Mouse (Mus musculus) neural tube, embryonic 11.5 days (tissue): ENCODE measurements around the gene Lenep. TPM values are rescaled to one million over a fixed set of nuclear protein-coding genes. Genes with fewer than 3 reads are reported as not detected.

Experiments
- ATAC-seq: fragments of 200-750 bp; cut with Nextera tagmentation; 2 replicates; pipeline ENCODE4 v1.8.0; 2017; ENCODE audit warnings: moderate number of reproducible peaks, mild to moderate bottlenecking, moderate TSS enrichment, moderate library complexity; ENCODE audit not compliant: insufficient read depth, low FRiP score, low TSS enrichment
- DNase-seq: peaks from one replicate; pipeline ENCODE4 v3.0.0-alpha.2; 2015; ENCODE audit warnings: low spot score
- H3K27ac ChIP-seq: fragments of 300-500 bp; sonication (generic); 2 replicates; pipeline ENCODE4 v1.5.1; 2014; ENCODE audit warnings: low read depth, mild to moderate bottlenecking, low read length
- H3K27me3 ChIP-seq: fragments of 300-500 bp; sonication (generic); 2 replicates; pipeline ENCODE4 v1.6.1; 2014; ENCODE audit warnings: mild to moderate bottlenecking, low read length, mixed read lengths; ENCODE audit not compliant: control insufficient read depth, insufficient read depth
- H3K36me3 ChIP-seq: fragments of 300-500 bp; sonication (generic); 2 replicates; pipeline ENCODE4 v1.6.1; 2014; ENCODE audit warnings: mild to moderate bottlenecking, low read length, moderate library complexity, mixed read lengths; ENCODE audit not compliant: control insufficient read depth, insufficient read depth
- H3K4me1 ChIP-seq: fragments of 300-500 bp; sonication (generic); 2 replicates; pipeline ENCODE4 v1.6.1; 2014; ENCODE audit warnings: low read length, mixed read lengths; ENCODE audit not compliant: control insufficient read depth, insufficient read depth
- H3K4me2 ChIP-seq: fragments of 300-500 bp; sonication (generic); 2 replicates; pipeline ENCODE4 v1.6.1; 2014; ENCODE audit warnings: low read depth, mild to moderate bottlenecking, moderate library complexity
- H3K4me3 ChIP-seq: fragments of 300-500 bp; sonication (generic); 2 replicates; pipeline ENCODE4 v1.5.1; 2014; ENCODE audit warnings: low read depth, low read length
- H3K9ac ChIP-seq: fragments of 300-500 bp; sonication (generic); 2 replicates; pipeline ENCODE4 v1.6.1; 2014; ENCODE audit warnings: mild to moderate bottlenecking, low read length
- H3K9me3 ChIP-seq: fragments of 300-500 bp; sonication (generic); 2 replicates; pipeline ENCODE4 v1.6.1; 2016; ENCODE audit warnings: low read length; ENCODE audit not compliant: control insufficient read depth
- WGBS: fragments of 180-500 bp; shearing (Covaris S2); extraction: QIAGEN DNeasy Blood & Tissue Kit; methylation state at CpG from one replicate; pipeline ENCODE4 v1.1.7; 2014; 5-methylcytosine and 5-hydroxymethylcytosine counted together
- polyA plus RNA-seq: library from polyadenylated mRNA; unstranded; fragments of >200 nt; fragmentation: Nextera tagmentation; extraction: Ambion mirVana; gene quantifications from 2 replicates; pipeline ENCODE4 v1.2.1, GENCODE M21; 2014

Gene Lenep
- polyA plus RNA-seq, 1 experiment from 2014 or later = 0.13 TPM

- Histone ChIP-seq H3K4me2 (peak overlapping the region; percentile 77), H3K9me3 (no peaks in the 10 kb centered on the region), H3K27ac (0 out of 2 replicates have a peak overlapping the region, but pooled peaks have one; percentile 47), H3K4me1 (peaks cover 24% of the 10 kb centered on the region), H3K36me3 (peaks cover 6% of the 10 kb centered on the region; the same call in 1 of the 2 replicates), H3K9ac (peak overlapping the region; percentile 49), H3K4me3 (peak overlapping the region; percentile 53), H3K27me3 (no peaks in the 10 kb centered on the region)
- DNase-seq = no peak
- WGBS = 34% methylated on average over 2 of the region's 2 CpGs
- ATAC-seq = no peak
These were observed 14.5 kb upstream of the Lenep start for GRCm38 (mm10) chr3:89417131-89417530.

GRCm38 (mm10) chr3:89416158-89416557 is 13.6 kb upstream of the Lenep start:
- Histone ChIP-seq H3K9ac (no peak overlapping the region), H3K4me2 (no peak overlapping the region; the same call in 1 of the 2 replicates), H3K4me1 (peaks cover 16% of the 10 kb centered on the region), H3K9me3 (no peaks in the 10 kb centered on the region), H3K36me3 (peaks cover 6% of the 10 kb centered on the region; the same call in 1 of the 2 replicates), H3K4me3 (peak overlapping the region; percentile 2; the same call in 1 of the 2 replicates), H3K27me3 (no peaks in the 10 kb centered on the region), H3K27ac (no peak overlapping the region)
- ATAC-seq = no peak
- 93% methylated on average over 8 of the region's 8 CpGs for WGBS
- DNase-seq = no peak

DNA sequence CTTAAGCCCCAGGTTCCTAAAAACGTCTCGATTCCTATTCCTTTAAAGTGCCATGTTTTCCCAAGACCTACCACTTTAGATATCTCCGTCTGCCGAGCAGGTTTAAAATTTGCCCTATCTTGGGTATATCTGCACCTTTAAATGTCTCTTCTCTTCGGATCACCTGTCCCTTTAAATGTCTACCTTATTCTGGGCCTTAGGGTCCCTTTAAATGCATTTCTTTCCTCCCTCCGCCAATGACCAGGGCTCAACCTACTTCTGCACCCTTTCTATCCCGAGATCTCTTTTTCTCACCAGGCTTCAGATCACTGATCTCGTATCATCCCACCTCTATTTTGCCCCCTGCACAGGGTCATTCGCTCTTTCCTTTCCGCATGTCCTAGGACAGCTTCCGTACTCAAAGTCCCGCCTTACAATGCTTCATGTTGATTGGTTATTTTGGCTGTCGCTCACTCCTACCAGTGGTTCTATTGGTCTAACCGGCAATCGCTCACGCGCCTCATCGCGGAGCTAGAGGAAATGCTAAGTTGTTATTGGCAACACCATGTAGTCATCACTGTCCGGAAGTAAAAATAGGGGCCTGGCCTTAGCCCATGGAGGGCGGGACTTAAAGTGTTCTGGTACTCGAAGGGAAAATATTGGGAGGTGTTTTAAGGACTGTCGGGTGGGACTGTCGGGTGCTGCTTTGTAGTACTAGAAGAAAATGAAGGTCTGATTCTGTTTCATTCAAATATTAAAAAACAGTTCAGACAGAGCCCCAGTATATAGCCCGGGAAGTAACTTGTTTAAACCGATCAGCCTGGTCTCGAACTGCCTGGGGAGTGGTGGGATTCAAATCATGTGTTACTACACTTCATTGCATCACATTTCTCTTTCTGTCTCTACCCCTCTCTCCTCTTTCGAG is 9.1 kb upstream of the Lenep start, which contains the start of gene Flad1:
Flad1 (minus strand) TSS at position 381 of the 904 bp plus-strand sequence.
- H3K4me2 ChIP-seq = peak within 1 kb of the TSS; percentile 69
- H3K36me3 ChIP-seq = peaks cover 11% of the 10 kb centered on the region
- peak within 1 kb of the TSS; percentile 54 for H3K4me3 ChIP-seq
- H3K27ac ChIP-seq = no peak within 1 kb of the TSS
- H3K4me1 ChIP-seq = peaks cover 7% of the 10 kb centered on the region
- H3K9me3 ChIP-seq = no peaks in the 10 kb centered on the region
- H3K9ac ChIP-seq = peak within 1 kb of the TSS; percentile 61
- DNase-seq (peak; percentile 97), ATAC-seq (peak; percentile 98)
- no peaks in the 10 kb centered on the region for H3K27me3 ChIP-seq
- WGBS = 6% methylated on average over 28 of the region's 28 CpGs

- Histone ChIP-seq H3K9me3 (no peaks in the 10 kb centered on the region), H3K4me3 (peak overlapping the region; percentile 54), H3K27ac (no peak overlapping the region), H3K9ac (peak overlapping the region; percentile 61), H3K27me3 (no peaks in the 10 kb centered on the region), H3K36me3 (peaks cover 9% of the 10 kb centered on the region), H3K4me2 (peak overlapping the region; percentile 69), H3K4me1 (peaks cover 5% of the 10 kb centered on the region)
- ATAC-seq = no peak
- WGBS = 82% methylated on average over 10 of the region's 10 CpGs
- no peak for DNase-seq
These were observed 8.3 kb upstream of the Lenep start for GRCm38 (mm10) chr3:89410864-89411263.

DNA sequence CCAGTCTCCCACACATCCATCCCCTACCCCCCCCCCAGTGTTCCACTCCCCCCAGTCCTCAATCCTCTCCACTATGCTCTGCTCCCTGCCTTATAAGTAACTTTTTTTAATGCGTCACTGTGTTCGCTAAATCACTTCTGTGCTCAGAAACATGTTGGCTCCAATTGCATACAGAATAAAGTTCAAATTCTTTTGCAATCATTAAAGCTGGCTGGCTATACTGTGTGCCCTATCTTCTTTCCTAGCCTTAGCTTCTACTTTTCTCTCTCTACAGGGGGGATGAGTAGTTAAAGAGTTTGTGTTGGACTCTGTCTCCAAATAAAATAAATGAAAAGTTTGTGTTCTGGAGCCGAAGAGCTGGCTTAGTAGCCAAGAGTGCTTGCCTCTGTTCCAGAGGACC is 7.1 kb upstream of the Lenep start:
- Histone ChIP-seq H3K27me3 (no peaks in the 10 kb centered on the region), H3K4me2 (no peak overlapping the region), H3K27ac (no peak overlapping the region), H3K4me3 (no peak overlapping the region), H3K9me3 (no peaks in the 10 kb centered on the region), H3K4me1 (peaks cover 5% of the 10 kb centered on the region), H3K9ac (no peak overlapping the region), H3K36me3 (peaks cover 6% of the 10 kb centered on the region)
- ATAC-seq = no peak
- DNase-seq = no peak
- WGBS = 95% methylated on average over 3 of the region's 3 CpGs

GRCm38 (mm10) chr3:89408448-89408847 is 5.9 kb upstream of the Lenep start:
- DNase-seq (no peak), ATAC-seq (no peak)
- no peaks in the 10 kb centered on the region for H3K27me3 ChIP-seq
- no peak overlapping the region for H3K4me3 ChIP-seq
- no peak overlapping the region for H3K27ac ChIP-seq
- WGBS = 63% methylated on average over 16 of the region's 16 CpGs
- peaks cover 5% of the 10 kb centered on the region for H3K36me3 ChIP-seq
- H3K4me1 ChIP-seq = peaks cover 5% of the 10 kb centered on the region
- H3K9ac ChIP-seq = no peak overlapping the region
- H3K9me3 ChIP-seq = no peaks in the 10 kb centered on the region
- H3K4me2 ChIP-seq = no peak overlapping the region

DNA sequence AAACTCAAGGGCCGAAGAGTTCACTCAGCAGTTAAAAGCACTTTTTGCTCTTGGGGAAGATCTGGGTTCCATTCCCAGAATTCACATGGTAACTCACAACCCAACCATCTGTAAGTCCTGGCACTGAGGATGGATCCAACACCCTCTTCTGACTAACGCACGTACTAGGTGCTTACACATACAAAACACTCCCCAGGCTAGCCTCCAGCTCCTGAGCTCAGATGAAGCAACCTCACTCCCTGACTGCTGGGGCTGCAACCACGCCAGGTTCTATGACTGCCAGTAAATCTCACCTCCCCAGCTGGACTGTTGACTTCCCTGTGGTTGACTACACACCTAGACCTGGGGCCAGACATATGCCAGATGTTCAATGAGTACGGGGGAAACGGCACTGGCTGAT is 4.3 kb upstream of the Lenep start:
- no peaks in the 10 kb centered on the region for H3K9me3 ChIP-seq
- H3K36me3 ChIP-seq = peaks cover 5% of the 10 kb centered on the region
- H3K4me2 ChIP-seq = no peak overlapping the region
- H3K27me3 ChIP-seq = no peaks in the 10 kb centered on the region
- H3K9ac ChIP-seq = no peak overlapping the region
- no peak for ATAC-seq
- no peak for DNase-seq
- H3K4me3 ChIP-seq = no peak overlapping the region
- 93% methylated on average over 6 of the region's 6 CpGs for WGBS
- no peak overlapping the region for H3K27ac ChIP-seq
- H3K4me1 ChIP-seq = peaks cover 5% of the 10 kb centered on the region

DNA sequence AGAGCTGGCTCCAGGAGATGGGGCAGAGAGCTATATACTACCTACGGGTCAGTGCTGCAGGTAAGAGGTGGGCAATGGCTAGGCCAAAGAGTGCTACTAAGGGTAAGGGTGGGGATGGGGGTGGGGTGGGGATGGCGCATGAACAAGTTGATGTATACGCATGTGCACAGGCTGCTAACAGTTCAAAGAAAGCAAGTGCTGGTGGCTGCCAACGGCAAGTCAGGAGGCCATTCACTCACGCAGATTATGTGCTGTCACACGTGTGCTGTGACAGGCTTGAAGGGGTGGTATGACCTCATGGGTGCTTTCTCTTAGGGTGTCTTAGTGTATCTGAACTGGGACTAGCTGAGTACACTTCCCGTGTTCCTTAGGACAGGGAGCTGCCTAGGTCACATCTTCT is 1.3 kb downstream of the Lenep start:
- no peak overlapping the region for H3K9ac ChIP-seq
- H3K4me1 ChIP-seq = peaks cover 4% of the 10 kb centered on the region; the same call in 1 of the 2 replicates
- no peaks in the 10 kb centered on the region for H3K27me3 ChIP-seq
- WGBS = 92% methylated on average over 7 of the region's 7 CpGs
- no peaks in the 10 kb centered on the region for H3K9me3 ChIP-seq
- H3K4me3 ChIP-seq = no peak overlapping the region
- H3K36me3 ChIP-seq = no peaks in the 10 kb centered on the region; the same call in 1 of the 2 replicates
- H3K4me2 ChIP-seq = no peak overlapping the region
- no peak overlapping the region for H3K27ac ChIP-seq
- DNase-seq (no peak), ATAC-seq (no peak)

DNA sequence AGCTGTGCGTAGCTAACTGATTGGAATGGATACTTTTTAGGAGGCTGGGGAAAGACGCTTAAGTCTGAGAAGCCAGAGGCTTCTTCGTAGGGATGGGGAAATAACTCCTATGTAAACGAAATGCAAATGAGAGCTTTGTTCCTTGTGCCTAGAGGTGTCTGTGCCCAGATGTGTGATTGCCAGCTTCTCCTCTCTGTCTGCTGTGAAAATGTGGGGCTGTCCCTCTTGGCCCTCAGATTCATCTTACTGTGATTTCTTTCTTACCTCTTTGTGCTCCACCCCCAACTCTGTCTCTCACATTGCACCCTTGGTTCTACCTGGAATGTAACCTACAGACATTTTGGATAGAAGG is 6.0 kb downstream of the Lenep start:
- Histone ChIP-seq H3K27me3 (peaks cover 14% of the 10 kb centered on the region), H3K4me2 (peak overlapping the region; percentile 99), H3K9ac (no peak overlapping the region; the same call in 1 of the 2 replicates), H3K9me3 (no peaks in the 10 kb centered on the region), H3K36me3 (no peaks in the 10 kb centered on the region), H3K4me3 (peak overlapping the region; percentile 51), H3K4me1 (peaks cover 28% of the 10 kb centered on the region), H3K27ac (no peak overlapping the region)
- ATAC-seq (no peak), DNase-seq (no peak)
- WGBS = 3% methylated on average over 4 of the region's 4 CpGs
